Mouse (Mus musculus): ENCODE measurements around the gene Kri1. TPM values are rescaled to one million over a fixed set of nuclear protein-coding genes. Genes with fewer than 3 reads are reported as not detected.
A peak's percentile ranks its signal among the peaks of the same experiment; 100 is the strongest.
"Not testable (repeated sequence)": the region's sequence is repeated elsewhere in the genome, so short reads cannot be mapped to it uniquely, and the experiment has no call there.

Kri1 gene
- polyA plus RNA-seq, 1 experiment: not detected

- H3K27ac ChIP-seq (ENCODE audit: insufficient read depth, low read depth, low read length): no peak overlapping the region
- no peak for TF ChIP-seq POLR2A (IDR thresholded peaks at IDR 0.05; ENCODE audit: insufficient read depth, low read depth, low read length)
- no peak for TF ChIP-seq CTCF (IDR thresholded peaks at IDR 0.05; ENCODE audit: insufficient read depth, low read depth, low read length)
- WGBS: 92% methylated on average over 9 of the region's 9 CpGs
- H3K4me3 ChIP-seq (ENCODE audit: insufficient read depth, low read depth, low read length): no peak overlapping the region
- 0 out of 2 replicates have a peak, but pooled peaks cover 5% of the 10 kb centered on the region for H3K4me1 ChIP-seq (ENCODE audit: control insufficient read depth, insufficient read depth, low read length)
Measured at GRCm38 (mm10) chr9:21272391-21272790, 15.4 kb downstream of the Kri1 start.

GRCm38 (mm10) chr9:21269590-21269989, 18.2 kb downstream of the Kri1 start:
- H3K4me1 ChIP-seq (ENCODE audit: control insufficient read depth, insufficient read depth, low read length): peaks cover 12% of the 10 kb centered on the region
- not testable (repeated sequence) for H3K4me3 ChIP-seq (ENCODE audit: insufficient read depth, low read depth, low read length); H3K27ac ChIP-seq (ENCODE audit: insufficient read depth, low read depth, low read length)
- 74% methylated on average over 5 of the region's 5 CpGs for WGBS

GRCm38 (mm10) chr9:21268305-21268704, 19.5 kb downstream of the Kri1 start:
- H3K4me3 ChIP-seq (ENCODE audit: insufficient read depth, low read depth, low read length): no peak overlapping the region
- no peak for TF ChIP-seq CTCF (IDR thresholded peaks at IDR 0.05; ENCODE audit: insufficient read depth, low read depth, low read length)
- TF ChIP-seq POLR2A (IDR thresholded peaks at IDR 0.05; ENCODE audit: insufficient read depth, low read depth, low read length): no peak
- WGBS: 93% methylated on average over 16 of the region's 16 CpGs
- H3K4me1 ChIP-seq (ENCODE audit: control insufficient read depth, insufficient read depth, low read length): peaks cover 16% of the 10 kb centered on the region
- H3K27ac ChIP-seq (ENCODE audit: insufficient read depth, low read depth, low read length): no peak overlapping the region

- H3K4me1 ChIP-seq (ENCODE audit: control insufficient read depth, insufficient read depth, low read length): peaks cover 16% of the 10 kb centered on the region
- 92% methylated on average over 5 of the region's 5 CpGs for WGBS
- H3K4me3 ChIP-seq (ENCODE audit: insufficient read depth, low read depth, low read length): no peak overlapping the region
- H3K27ac ChIP-seq (ENCODE audit: insufficient read depth, low read depth, low read length): no peak overlapping the region
- TF ChIP-seq CTCF (IDR thresholded peaks at IDR 0.05; ENCODE audit: insufficient read depth, low read depth, low read length) (no peak), POLR2A (IDR thresholded peaks at IDR 0.05; ENCODE audit: insufficient read depth, low read depth, low read length) (no peak)
Measured at GRCm38 (mm10) chr9:21266889-21267288, 20.9 kb downstream of the Kri1 start.

- TF ChIP-seq CTCF (IDR thresholded peaks at IDR 0.05; ENCODE audit: insufficient read depth, low read depth, low read length) (no peak), POLR2A (IDR thresholded peaks at IDR 0.05; ENCODE audit: insufficient read depth, low read depth, low read length) (no peak)
- 5% methylated on average over 11 of the region's 11 CpGs for WGBS
- Histone ChIP-seq H3K4me3 (ENCODE audit: insufficient read depth, low read depth, low read length) (peak overlapping the region; percentile 75), H3K27ac (ENCODE audit: insufficient read depth, low read depth, low read length) (no peak overlapping the region), H3K4me1 (ENCODE audit: control insufficient read depth, insufficient read depth, low read length) (peaks cover 16% of the 10 kb centered on the region)
Measured at GRCm38 (mm10) chr9:21265611-21266010, 22.2 kb downstream of the Kri1 start.

GRCm38 (mm10) chr9:21265000-21265561, 22.7 kb downstream of the Kri1 start, which contains the start of gene Atg4d:
Atg4d (plus strand) TSS chr9:21265293.
- under 1% methylated on average over 49 of the region's 49 CpGs for WGBS
- 0 out of 2 replicates have a peak within 1 kb of the TSS, but pooled peaks have one; percentile 16 for H3K27ac ChIP-seq (ENCODE audit: insufficient read depth, low read depth, low read length)
- peaks cover 16% of the 10 kb centered on the region for H3K4me1 ChIP-seq (ENCODE audit: control insufficient read depth, insufficient read depth, low read length)
- H3K4me3 ChIP-seq (ENCODE audit: insufficient read depth, low read depth, low read length): peak within 1 kb of the TSS; percentile 75
- TF ChIP-seq POLR2A (IDR thresholded peaks at IDR 0.05; ENCODE audit: insufficient read depth, low read depth, low read length) (peak; percentile 97), CTCF (IDR thresholded peaks at IDR 0.05; ENCODE audit: insufficient read depth, low read depth, low read length) (no peak; the same call in 1 of the 2 replicates)

- no peak for TF ChIP-seq POLR2A (IDR thresholded peaks at IDR 0.05; ENCODE audit: insufficient read depth, low read depth, low read length)
- TF ChIP-seq CTCF (IDR thresholded peaks at IDR 0.05; ENCODE audit: insufficient read depth, low read depth, low read length): no peak
- peak overlapping the region; percentile 75 for H3K4me3 ChIP-seq (ENCODE audit: insufficient read depth, low read depth, low read length)
- 0 out of 2 replicates have a peak overlapping the region, but pooled peaks have one; percentile 16 for H3K27ac ChIP-seq (ENCODE audit: insufficient read depth, low read depth, low read length)
- 18% methylated on average over 17 of the region's 17 CpGs for WGBS
- H3K4me1 ChIP-seq (ENCODE audit: control insufficient read depth, insufficient read depth, low read length): peaks cover 16% of the 10 kb centered on the region
Measured at GRCm38 (mm10) chr9:21264272-21264999, 23.3 kb downstream of the Kri1 start.

GRCm38 (mm10) chr9:21261831-21262230, 25.9 kb downstream of the Kri1 start:
- TF ChIP-seq CTCF (IDR thresholded peaks at IDR 0.05; ENCODE audit: insufficient read depth, low read depth, low read length): no peak
- TF ChIP-seq POLR2A (IDR thresholded peaks at IDR 0.05; ENCODE audit: insufficient read depth, low read depth, low read length): no peak
- WGBS: 65% methylated on average over 2 of the region's 2 CpGs
- Histone ChIP-seq H3K27ac (ENCODE audit: insufficient read depth, low read depth, low read length) (no peak overlapping the region), H3K4me3 (ENCODE audit: insufficient read depth, low read depth, low read length) (no peak overlapping the region), H3K4me1 (ENCODE audit: control insufficient read depth, insufficient read depth, low read length) (peaks cover 9% of the 10 kb centered on the region)

GRCm38 (mm10) chr9:21260491-21261040, 27.2 kb downstream of the Kri1 start:
- Histone ChIP-seq H3K27ac (ENCODE audit: insufficient read depth, low read depth, low read length) (no peak overlapping the region), H3K4me3 (ENCODE audit: insufficient read depth, low read depth, low read length) (no peak overlapping the region), H3K4me1 (ENCODE audit: control insufficient read depth, insufficient read depth, low read length) (0 out of 2 replicates have a peak, but pooled peaks cover 4% of the 10 kb centered on the region)
- WGBS: 79% methylated on average over 6 of the region's 6 CpGs
- TF ChIP-seq CTCF (IDR thresholded peaks at IDR 0.05; ENCODE audit: insufficient read depth, low read depth, low read length): no peak
- TF ChIP-seq POLR2A (IDR thresholded peaks at IDR 0.05; ENCODE audit: insufficient read depth, low read depth, low read length): no peak

- H3K27ac ChIP-seq (ENCODE audit: insufficient read depth, low read depth, low read length); H3K4me1 ChIP-seq (ENCODE audit: control insufficient read depth, insufficient read depth, low read length); H3K4me3 ChIP-seq (ENCODE audit: insufficient read depth, low read depth, low read length): not testable (repeated sequence)
- 85% methylated on average over 4 of the region's 4 CpGs for WGBS
Measured at GRCm38 (mm10) chr9:21256349-21256748, 31.4 kb downstream of the Kri1 start.

Measured in olfactory bulb, adult 2 months (tissue).